Mouse (Mus musculus) forebrain, postnatal 0 days (tissue): ENCODE measurements around the gene Xpr1. TPM values are rescaled to one million over a fixed set of nuclear protein-coding genes. Genes with fewer than 3 reads are reported as not detected.

ENCODE experiments used
- ATAC-seq: fragments of 200-750 bp; cut with Nextera tagmentation; 2 replicates; pipeline ENCODE4 v1.8.0; 2017; ENCODE audit warnings: mild to moderate bottlenecking, moderate library complexity
- DNase-seq: peaks from one replicate; pipeline ENCODE4 v3.0.0-alpha.2; 2015
- H3K27ac ChIP-seq: fragments of 300-500 bp; sonication (generic); 2 replicates; pipeline ENCODE4 v1.5.1; 2014; ENCODE audit warnings: low read depth, mild to moderate bottlenecking, antibody characterized with exemption, low read length, moderate library complexity, mixed read lengths
- H3K27me3 ChIP-seq: fragments of 300-500 bp; sonication (generic); 2 replicates; pipeline ENCODE4 v1.6.1; 2014; ENCODE audit warnings: mild to moderate bottlenecking, low read length, mixed read lengths; ENCODE audit not compliant: insufficient read depth
- H3K36me3 ChIP-seq: fragments of 300-500 bp; sonication (generic); 2 replicates; pipeline ENCODE4 v1.6.1; 2014; ENCODE audit warnings: mild to moderate bottlenecking, moderate library complexity; ENCODE audit not compliant: insufficient read depth
- H3K4me1 ChIP-seq: fragments of 300-500 bp; sonication (generic); 2 replicates; pipeline ENCODE4 v1.6.1; 2014; ENCODE audit warnings: antibody characterized with exemption; ENCODE audit not compliant: insufficient read depth
- H3K4me2 ChIP-seq: fragments of 300-500 bp; sonication (generic); 2 replicates; pipeline ENCODE4 v1.6.1; 2014; ENCODE audit warnings: low read depth, mild to moderate bottlenecking, moderate library complexity
- H3K4me3 ChIP-seq: fragments of 300-500 bp; sonication (generic); 2 replicates; pipeline ENCODE4 v1.5.1; 2014; ENCODE audit warnings: low read depth, low read length, mixed read lengths
- H3K9ac ChIP-seq: fragments of 300-500 bp; sonication (generic); 2 replicates; pipeline ENCODE4 v1.6.1; 2014; ENCODE audit warnings: mild to moderate bottlenecking
- H3K9me3 ChIP-seq: fragments of 300-500 bp; sonication (generic); 2 replicates; pipeline ENCODE4 v1.6.1; 2016; ENCODE audit warnings: low read length
- CTCF ChIP-seq: sonication (generic); IDR thresholded peaks from 2 replicates; pipeline ENCODE4 v1.5.1; 2016; ENCODE audit warnings: antibody characterized with exemption, control low read depth, low read depth
- WGBS: fragments of 180-500 bp; shearing (Covaris S2); extraction: QIAGEN DNeasy Blood & Tissue Kit; methylation state at CpG from one replicate; pipeline ENCODE4 v1.1.7; 2014; 5-methylcytosine and 5-hydroxymethylcytosine counted together
- polyA plus RNA-seq: library from polyadenylated mRNA; unstranded; fragments of >200 nt; fragmentation: Nextera tagmentation; extraction: Ambion mirVana; gene quantifications from 2 replicates; pipeline ENCODE4 v1.2.1, GENCODE M21; 2015
- total RNA-seq: library from RNA; depleted of rRNA; stranded (reverse); fragments of >200 nt; gene quantifications from 2 replicates; pipeline ENCODE4 v1.2.3, GENCODE M21; 2014

Xpr1 gene
- total and polyA plus RNA-seq, 2 experiments from 2014 or later = 45.3 to 256 TPM

DNA sequence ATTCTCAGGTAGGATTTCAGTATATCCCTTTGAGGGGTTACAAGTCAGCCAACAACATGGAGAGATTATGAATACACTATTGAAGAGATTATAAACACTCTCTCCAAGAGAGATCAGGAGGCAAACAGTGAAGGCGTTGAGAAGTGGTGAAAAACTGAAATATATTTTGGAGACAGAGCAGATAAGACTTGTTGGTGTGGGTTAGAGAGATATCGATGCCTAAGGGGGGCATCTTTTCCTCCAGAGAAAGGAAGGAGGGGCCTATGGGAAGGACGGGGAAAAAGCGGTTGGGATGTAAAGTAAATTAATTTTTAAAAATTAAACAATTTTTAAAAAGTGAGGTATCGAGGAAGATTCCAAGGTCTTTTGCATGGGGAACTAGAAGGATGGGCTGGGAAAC is 8.1 kb upstream of the Xpr1 start:
- Histone ChIP-seq H3K27ac (no peak overlapping the region), H3K4me3 (no peak overlapping the region), H3K36me3 (no peaks in the 10 kb centered on the region), H3K9ac (no peak overlapping the region), H3K4me2 (no peak overlapping the region), H3K27me3 (no peaks in the 10 kb centered on the region), H3K4me1 (no peaks in the 10 kb centered on the region), H3K9me3 (no peaks in the 10 kb centered on the region)
- no peak for ATAC-seq
- no peak for TF ChIP-seq CTCF
- no peak for DNase-seq
- WGBS = 89% methylated on average over 5 of the region's 5 CpGs

DNA sequence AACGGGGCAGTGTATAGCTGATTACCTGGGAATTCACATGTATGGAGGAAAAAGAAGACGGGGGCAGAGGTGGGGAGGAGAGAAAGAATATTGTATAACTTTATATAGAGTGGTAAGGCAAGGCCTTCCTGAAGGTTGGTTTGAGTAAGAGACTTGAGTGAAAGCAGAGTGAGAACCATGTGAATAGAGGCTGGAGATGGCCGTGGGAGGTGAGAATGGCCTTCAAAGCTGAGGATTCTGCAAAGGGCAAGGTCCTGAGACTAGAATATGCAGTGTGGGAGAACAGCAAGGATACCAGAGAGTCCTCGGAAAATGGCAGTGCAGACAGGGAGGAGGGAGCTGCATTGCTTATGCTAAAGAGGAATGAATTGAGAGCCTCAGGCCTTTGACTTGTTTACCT is 6.6 kb upstream of the Xpr1 start:
- Histone ChIP-seq H3K4me1 (no peaks in the 10 kb centered on the region), H3K9me3 (no peaks in the 10 kb centered on the region), H3K9ac (no peak overlapping the region), H3K36me3 (no peaks in the 10 kb centered on the region), H3K27ac (no peak overlapping the region), H3K4me3 (no peak overlapping the region), H3K27me3 (no peaks in the 10 kb centered on the region), H3K4me2 (no peak overlapping the region)
- DNase-seq = no peak
- ATAC-seq = no peak
- no peak for TF ChIP-seq CTCF
- WGBS = 79% methylated on average over 4 of the region's 4 CpGs

DNA sequence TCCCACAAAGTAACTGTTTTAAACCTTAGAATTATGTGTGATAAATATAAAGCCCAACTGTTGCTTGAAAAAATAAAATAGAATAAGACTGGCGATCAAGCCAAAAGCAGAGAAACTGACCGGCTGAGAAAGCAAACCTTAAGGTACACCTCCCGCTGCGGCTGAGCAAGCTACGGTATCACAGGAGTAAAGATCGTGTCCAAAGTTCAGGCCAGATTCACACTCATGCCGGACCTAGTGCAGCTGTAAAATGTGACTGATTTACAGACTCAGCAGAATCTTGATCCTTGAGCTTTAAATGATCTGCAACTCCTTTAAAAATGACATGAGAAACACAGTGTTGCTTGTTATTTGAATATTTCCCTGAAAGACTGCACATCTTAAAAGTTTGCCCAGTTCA is 4.8 kb upstream of the Xpr1 start:
- no peak for ATAC-seq
- H3K27me3 ChIP-seq = no peaks in the 10 kb centered on the region
- no peaks in the 10 kb centered on the region for H3K9me3 ChIP-seq
- no peak for DNase-seq
- no peak overlapping the region for H3K27ac ChIP-seq
- H3K36me3 ChIP-seq = no peaks in the 10 kb centered on the region
- TF ChIP-seq CTCF = no peak
- no peak overlapping the region for H3K4me2 ChIP-seq
- 90% methylated on average over 7 of the region's 7 CpGs for WGBS
- no peak overlapping the region for H3K9ac ChIP-seq
- H3K4me1 ChIP-seq = no peaks in the 10 kb centered on the region
- no peak overlapping the region for H3K4me3 ChIP-seq

DNA sequence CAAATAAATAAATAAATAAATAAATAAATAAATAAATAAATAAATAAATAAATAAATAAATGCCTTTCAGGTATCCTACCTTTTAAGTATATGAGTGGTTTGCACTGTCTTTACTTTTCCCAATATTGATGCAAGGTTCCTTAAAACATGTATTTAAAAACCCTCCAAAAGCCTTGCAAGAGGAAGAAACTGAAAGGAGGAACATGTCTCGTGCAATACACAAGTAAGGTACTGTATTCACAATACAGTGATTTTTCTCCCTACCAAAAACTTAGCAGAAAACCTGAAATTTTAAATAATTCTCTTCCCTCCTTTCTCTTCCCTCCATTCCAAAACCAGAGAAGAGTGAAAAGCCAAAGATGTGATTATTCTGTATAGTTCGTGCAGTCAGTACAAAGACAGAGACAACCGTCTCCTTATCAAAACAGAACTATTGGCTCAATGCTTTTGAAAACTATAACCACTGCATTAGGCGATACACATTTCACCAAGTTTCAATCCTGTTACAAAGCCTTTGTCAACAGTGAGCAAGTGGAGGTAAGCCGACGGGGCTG is 991 bp downstream of the Xpr1 start:
- TF ChIP-seq CTCF = no peak

DNA sequence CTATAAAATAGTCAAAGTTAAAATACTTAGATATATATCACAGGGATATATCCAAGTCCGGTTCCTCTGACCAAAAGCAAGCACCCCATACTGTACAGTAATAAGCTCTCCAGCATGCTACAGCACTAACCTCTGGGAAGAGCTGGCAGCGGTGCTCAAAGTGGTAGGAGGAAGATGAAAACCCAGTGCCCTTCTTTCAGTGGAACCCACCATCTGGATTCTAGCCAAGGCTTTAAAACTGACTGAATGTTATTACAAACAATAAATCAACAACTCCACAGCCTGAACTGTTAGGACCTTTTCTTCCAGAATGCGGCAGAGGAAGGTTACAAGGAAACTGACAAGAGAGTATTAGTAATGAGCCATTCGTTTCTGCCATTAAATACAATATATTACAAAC is 1.8 kb downstream of the Xpr1 start:
- peak overlapping the region; percentile 90 for H3K9ac ChIP-seq
- ATAC-seq (no peak), DNase-seq (peak; percentile 45)
- H3K9me3 ChIP-seq = no peaks in the 10 kb centered on the region
- H3K27ac ChIP-seq = no peak overlapping the region
- no peaks in the 10 kb centered on the region for H3K27me3 ChIP-seq
- no peaks in the 10 kb centered on the region; the same call in 1 of the 2 replicates for H3K4me1 ChIP-seq
- no peak for TF ChIP-seq CTCF
- peak overlapping the region; percentile 93 for H3K4me3 ChIP-seq
- H3K36me3 ChIP-seq = no peaks in the 10 kb centered on the region
- peak overlapping the region; percentile 55 for H3K4me2 ChIP-seq
- 18% methylated on average over 4 of the region's 4 CpGs for WGBS

More for the DNA sequence above, 991 bp downstream of the Xpr1 start:
- no peaks in the 10 kb centered on the region for H3K27me3 ChIP-seq
- no peaks in the 10 kb centered on the region for H3K36me3 ChIP-seq
- H3K4me1 ChIP-seq = no peaks in the 10 kb centered on the region; the same call in 1 of the 2 replicates
- 0% methylated on average over 6 of the region's 6 CpGs for WGBS
- peak overlapping the region; percentile 93 for H3K4me3 ChIP-seq
- H3K4me2 ChIP-seq = peak overlapping the region; percentile 55
- H3K9me3 ChIP-seq = no peaks in the 10 kb centered on the region
- H3K9ac ChIP-seq = peak overlapping the region; percentile 90
- DNase-seq (peak; percentile 64), ATAC-seq (no peak)
- H3K27ac ChIP-seq = peak overlapping the region; percentile 94

DNA sequence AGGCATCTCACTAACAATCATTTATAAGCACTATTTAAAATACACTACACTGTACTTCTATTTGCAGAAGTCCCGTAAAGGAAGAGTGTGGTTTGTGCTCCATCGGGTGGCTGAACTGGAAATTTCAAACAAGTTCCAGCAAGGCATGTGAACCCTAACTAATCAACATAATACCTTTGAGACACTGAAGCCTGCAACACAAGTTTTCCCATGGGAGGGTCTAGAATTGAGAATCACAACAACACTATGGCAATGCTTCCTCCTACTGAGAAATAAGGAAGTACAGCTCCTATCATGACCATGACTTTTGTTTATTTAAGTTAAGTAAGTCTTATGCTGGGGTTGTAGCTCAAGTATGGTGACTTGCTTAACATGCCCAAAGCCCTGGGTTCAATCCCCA is 4.5 kb downstream of the Xpr1 start:
- H3K4me1 ChIP-seq = no peaks in the 10 kb centered on the region; the same call in 1 of the 2 replicates
- no peak for TF ChIP-seq CTCF
- H3K4me2 ChIP-seq = no peak overlapping the region
- no peaks in the 10 kb centered on the region for H3K27me3 ChIP-seq
- no peak overlapping the region for H3K27ac ChIP-seq
- H3K9ac ChIP-seq = no peak overlapping the region
- ATAC-seq (no peak), DNase-seq (no peak)
- H3K4me3 ChIP-seq = no peak overlapping the region
- no peaks in the 10 kb centered on the region for H3K9me3 ChIP-seq
- WGBS = 74% methylated on average over 2 of the region's 2 CpGs
- no peaks in the 10 kb centered on the region for H3K36me3 ChIP-seq

DNA sequence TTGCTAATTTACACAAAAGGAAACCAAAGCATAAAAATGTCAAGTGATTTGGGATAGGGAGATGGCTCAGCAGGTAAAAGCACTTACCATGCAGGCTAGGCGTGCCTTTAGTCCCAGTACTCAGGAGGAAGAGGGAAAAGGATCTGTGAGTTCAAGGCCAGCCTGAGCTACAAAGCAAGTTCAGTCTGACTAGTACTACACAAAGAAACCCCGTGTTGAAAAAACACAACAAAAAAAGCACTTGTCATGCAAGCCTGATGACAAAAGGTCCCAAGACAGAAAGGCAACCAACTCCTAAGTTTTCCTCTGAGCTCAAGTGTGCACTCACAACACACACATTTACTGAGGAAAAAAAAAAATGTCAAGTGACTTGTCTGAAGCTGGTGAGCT is 8.6 kb downstream of the Xpr1 start:
- H3K9me3 ChIP-seq = no peaks in the 10 kb centered on the region
- no peak overlapping the region for H3K9ac ChIP-seq
- H3K4me1 ChIP-seq = no peaks in the 10 kb centered on the region
- DNase-seq (no peak), ATAC-seq (no peak)
- no peaks in the 10 kb centered on the region for H3K36me3 ChIP-seq
- TF ChIP-seq CTCF = no peak
- H3K4me3 ChIP-seq = no peak overlapping the region
- H3K27me3 ChIP-seq = no peaks in the 10 kb centered on the region
- no peak overlapping the region for H3K4me2 ChIP-seq
- no peak overlapping the region for H3K27ac ChIP-seq
- WGBS = 73% methylated on average over 2 of the region's 2 CpGs
